Mouse (Mus musculus) T-helper 2 cell (primary cell): ENCODE results near the gene Clk2.
"Not testable (repeated sequence)": the region's sequence is repeated elsewhere in the genome, so short reads cannot be mapped to it uniquely, and the experiment has no call there.

Experiments used
- in situ Hi-C: fragments of 300-600 bp; cut with MboI, MseI; formaldehyde crosslinking; loops from one replicate; pipeline ENCODE4 v1.15.1; 2025; ENCODE audit warnings: high pct_unique_total_duplicates

The Clk2 gene

GRCm38 (mm10) chr3:89188478-89188875, 23.9 kb downstream of the Clk2 start:
- in situ Hi-C loops = no loop called here

- in situ Hi-C loops = no loop called here
Observed at GRCm38 (mm10) chr3:89190436-89190835, 25.8 kb downstream of the Clk2 start.

DNA sequence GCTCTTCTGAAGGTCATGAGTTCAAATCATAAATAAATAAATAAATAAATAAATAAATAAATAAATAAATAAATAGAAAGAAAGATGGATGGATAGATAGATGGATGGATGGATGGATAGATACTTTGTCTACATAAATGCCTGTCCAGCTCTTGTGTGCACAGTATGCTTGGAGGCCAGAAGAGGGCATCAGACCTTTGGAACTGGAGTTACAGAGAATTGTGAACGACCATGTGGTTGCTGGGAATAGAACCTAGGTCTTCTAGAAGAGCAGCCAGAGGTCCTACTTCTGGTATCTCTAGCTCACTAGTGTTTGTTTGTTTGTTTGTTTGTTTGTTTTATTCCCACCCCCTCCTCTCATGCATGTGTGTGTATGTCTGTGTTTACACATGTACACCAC, 28.8 kb downstream of the Clk2 start:
- in situ Hi-C loops = no loop called here

DNA sequence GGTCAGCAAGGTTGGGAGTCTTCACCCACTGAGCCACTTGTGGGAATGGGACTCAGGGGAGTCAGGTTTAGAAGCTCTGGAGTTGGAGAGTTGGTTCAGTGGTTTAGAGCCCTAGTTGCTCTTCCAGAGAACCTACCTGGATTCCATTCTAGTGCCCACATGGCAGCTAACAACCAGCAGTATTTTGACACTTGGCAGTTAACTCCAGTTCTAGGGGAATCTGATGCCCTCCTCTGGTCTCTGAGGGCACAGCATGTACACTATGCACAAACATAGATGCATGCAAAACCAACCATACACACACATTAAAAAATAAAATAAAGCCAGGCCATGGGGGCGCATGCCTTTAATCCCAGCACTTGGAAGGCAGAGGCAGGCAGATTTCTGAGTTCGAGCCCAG, 29.3 kb downstream of the Clk2 start:
- in situ Hi-C loops = no loop called here

DNA sequence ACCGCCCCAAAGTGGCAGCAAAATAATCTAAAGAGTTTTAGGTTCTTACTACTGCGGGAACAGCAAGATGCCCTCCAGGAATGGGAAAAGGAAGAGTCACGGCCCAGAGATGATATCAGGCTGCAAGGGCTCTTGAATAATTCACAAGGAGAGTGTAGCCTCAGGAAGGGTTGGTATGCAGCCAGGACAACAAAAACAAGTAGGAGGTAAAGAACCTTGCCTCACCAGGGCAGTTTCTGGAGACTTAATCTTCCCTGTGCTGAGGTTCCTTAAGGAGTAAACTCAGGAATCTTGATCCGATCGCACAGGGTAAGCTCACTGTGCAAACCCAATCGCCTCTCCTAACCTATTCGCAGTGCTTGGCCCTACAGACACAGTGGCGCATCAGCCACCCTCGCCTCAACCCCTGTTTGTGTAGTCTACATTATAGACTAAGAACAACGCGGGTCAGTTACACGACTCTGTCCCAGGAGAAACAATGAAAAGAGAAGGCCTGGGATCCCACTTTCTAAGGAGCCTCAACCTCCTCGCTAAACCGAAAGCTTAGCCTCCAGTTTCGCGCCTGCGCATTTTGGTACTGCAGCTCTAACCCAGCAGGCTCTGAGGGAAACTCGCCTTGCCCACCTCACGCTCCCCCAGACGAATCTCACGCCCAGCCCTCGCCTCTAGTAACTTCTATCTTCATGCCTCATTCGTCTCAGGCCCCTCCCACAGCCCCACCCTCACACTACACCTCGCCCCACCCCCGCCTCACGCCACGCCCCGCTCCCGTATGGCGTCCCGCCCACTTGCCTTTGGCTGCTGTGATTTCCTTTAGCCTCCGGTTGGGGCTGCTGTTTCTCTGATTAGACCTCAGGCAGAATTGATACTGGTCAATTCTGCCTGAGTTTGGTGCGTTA, 31.6 kb downstream of the Clk2 start:
- in situ Hi-C loops = no loop called here

DNA sequence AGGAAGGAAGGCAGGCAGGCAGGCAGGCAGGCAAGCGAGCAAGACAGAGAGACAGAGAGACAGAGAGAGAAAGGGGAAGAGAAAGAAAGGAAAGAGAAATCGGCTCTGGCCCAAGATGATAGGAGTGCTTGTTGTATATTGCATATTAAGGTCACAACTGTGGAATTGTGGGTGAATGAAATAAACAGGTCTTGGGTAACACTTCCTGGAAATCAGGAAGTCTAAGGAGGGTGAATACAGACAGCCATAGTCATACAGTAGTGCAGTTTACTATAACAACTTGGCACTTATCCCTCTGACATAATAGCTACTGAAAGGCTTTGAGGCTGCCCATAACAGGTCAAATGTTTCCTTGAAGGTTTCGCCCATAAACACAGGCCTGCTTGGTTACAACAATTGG, 35.2 kb downstream of the Clk2 start:
- in situ Hi-C loops = no loop called here

GRCm38 (mm10) chr3:89202253-89203141, 37.9 kb downstream of the Clk2 start, which contains the start of gene Gba:
Gba (plus strand) TSS chr3:89202928.
- in situ Hi-C loops = no loop called here

- in situ Hi-C loops = no loop called here
Observed at GRCm38 (mm10) chr3:89203142-89203514, 38.5 kb downstream of the Clk2 start.

- in situ Hi-C loops = no loop called here
Observed at GRCm38 (mm10) chr3:89206079-89206478, 41.5 kb downstream of the Clk2 start.

GRCm38 (mm10) chr3:89206695-89207094, 42.1 kb downstream of the Clk2 start:
- in situ Hi-C loops = no loop called here

- in situ Hi-C loops = no loop called here
Observed at GRCm38 (mm10) chr3:89208075-89208657, 43.6 kb downstream of the Clk2 start.

GRCm38 (mm10) chr3:89208736-89209135, 44.1 kb downstream of the Clk2 start:
- in situ Hi-C loops = no loop called here

- in situ Hi-C loops = no loop called here
Observed at GRCm38 (mm10) chr3:89209731-89210130, 45.1 kb downstream of the Clk2 start.

GRCm38 (mm10) chr3:89210162-89210561, 45.6 kb downstream of the Clk2 start:
- in situ Hi-C loops = no loop called here

DNA sequence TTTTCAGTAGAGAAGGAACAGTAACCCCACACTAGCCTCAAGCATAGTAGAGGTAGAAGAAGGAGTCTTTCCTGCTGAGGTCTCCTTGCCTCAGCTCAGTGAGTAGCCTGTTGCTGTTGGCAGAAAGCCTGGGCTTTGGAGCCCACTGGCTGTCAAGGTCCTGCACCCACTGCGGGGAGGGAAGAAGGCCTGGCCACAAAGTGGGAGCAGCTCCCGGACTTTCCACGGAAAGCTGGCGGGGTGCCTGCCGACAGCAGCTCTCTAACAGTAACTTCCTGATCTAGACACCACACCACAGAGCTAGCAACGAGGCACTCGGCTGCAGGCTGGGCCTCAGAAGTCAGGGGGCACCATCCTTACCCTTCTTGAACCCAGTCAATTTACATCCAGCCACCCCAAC, 46.1 kb downstream of the Clk2 start:
- in situ Hi-C loops = no loop called here

DNA sequence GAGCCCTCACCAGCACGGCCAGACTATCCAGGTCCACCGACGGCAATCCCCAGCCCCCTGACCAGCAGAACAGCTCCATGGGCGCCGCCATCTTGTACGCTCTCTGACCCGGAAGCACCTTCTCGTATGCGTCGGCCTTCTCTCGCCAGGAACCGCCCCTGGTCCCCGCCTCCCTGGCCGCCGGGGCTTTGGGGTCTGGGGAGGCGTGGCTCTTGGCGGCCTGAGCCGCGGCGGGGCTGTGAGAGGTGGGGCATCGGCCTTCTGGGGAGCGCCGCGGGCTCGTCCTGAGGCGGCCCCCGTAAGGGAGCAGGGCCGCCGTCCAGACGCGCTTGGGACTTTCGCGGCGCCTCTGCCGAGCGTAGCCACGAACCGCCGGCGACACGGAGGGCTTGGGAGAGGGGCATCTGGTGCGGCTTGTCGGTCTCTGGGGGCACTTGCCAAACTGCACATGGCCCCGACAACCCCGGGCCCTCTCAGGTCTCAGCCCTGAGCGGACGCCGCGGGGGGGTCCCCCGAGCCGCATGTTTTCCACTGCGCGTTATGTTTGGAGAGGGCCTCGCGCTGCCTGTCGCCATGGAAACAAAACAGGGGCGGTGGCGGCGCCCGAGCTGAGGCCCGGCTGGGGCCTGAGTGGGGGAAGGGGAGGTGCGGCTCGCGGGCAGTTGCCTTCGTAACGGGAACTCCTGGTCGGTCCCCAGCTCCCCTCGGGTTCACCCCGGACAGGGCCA, 49.4 kb downstream of the Clk2 start:
- in situ Hi-C loops = no loop called here

GRCm38 (mm10) chr3:89214681-89215411, 50.3 kb downstream of the Clk2 start, which contains the start of gene Thbs3:
Thbs3 (plus strand) TSS chr3:89215180.
- in situ Hi-C loops = no loop called here

GRCm38 (mm10) chr3:89215853-89216252, 51.3 kb downstream of the Clk2 start:
- in situ Hi-C loops = no loop called here

DNA sequence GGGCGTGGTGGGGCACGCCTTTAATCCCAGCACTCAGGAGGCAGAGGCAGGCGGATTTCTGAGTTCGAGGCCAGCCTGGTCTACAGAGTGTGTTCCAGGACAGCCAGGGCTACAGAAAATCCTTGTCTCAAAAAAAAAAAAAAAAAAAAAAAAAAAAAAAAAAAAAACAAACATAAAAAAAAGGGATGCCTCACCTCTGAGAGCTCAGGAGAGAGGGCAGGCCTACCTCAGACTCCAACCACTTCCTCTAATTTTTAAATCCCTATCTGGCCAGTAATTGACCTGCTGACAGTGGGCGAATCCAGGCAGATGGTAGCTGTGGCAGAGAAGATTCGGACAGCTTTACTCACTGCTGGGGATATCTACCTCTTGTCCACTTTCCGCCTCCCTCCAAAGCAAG, 51.8 kb downstream of the Clk2 start:
- in situ Hi-C loops = not testable (repeated sequence)

GRCm38 (mm10) chr3:89218271-89218670, 53.7 kb downstream of the Clk2 start:
- in situ Hi-C loops = no loop called here

- in situ Hi-C loops = no loop called here
Observed at GRCm38 (mm10) chr3:89219546-89219945, 55.0 kb downstream of the Clk2 start.
